Mouse (Mus musculus): ENCODE measurements at regions not wholly inside any gene's neighbourhood (a gene's known extent, or its start where the extent isn't known, plus 50 kb on each side); places are given as distances from the start of the nearest gene placed in this dataset.
"Not testable (repeated sequence)": the region's sequence is repeated elsewhere in the genome, so short reads cannot be mapped to it uniquely, and the experiment has no call there.

GRCm38 (mm10) chr6:7424731-7425130 is 129.9 kb upstream of the Tac1 start:
- Histone ChIP-seq H3K36me3 (ENCODE audit: control insufficient read depth in 1 of 2, insufficient read depth in 2 of 2, low read length in 2 of 2) (no peaks in the 10 kb centered on the region), H3K4me3 (ENCODE audit: control insufficient read depth in 1 of 2, insufficient read depth in 1 of 2, low read depth in 2 of 2, low read length in 2 of 2) (no peak overlapping the region), H3K4me1 (ENCODE audit: control insufficient read depth in 1 of 2, insufficient read depth in 2 of 2, low read length in 2 of 2) (no peaks in the 10 kb centered on the region), H3K9me3 (replicated peaks; ENCODE audit: insufficient read depth, low read length) (no peaks in the 10 kb centered on the region), H3K27me3 (ENCODE audit: control insufficient read depth in 1 of 2, insufficient read depth in 2 of 2, low read length in 2 of 2) (no peaks in the 10 kb centered on the region), H3K79me2 (ENCODE audit: control insufficient read depth, insufficient read depth, low read length, poor library complexity) (no peaks in the 10 kb centered on the region), H3K9ac (ENCODE audit: control insufficient read depth, low read depth, low read length, poor library complexity, severe bottlenecking) (no peak overlapping the region), H3K27ac (ENCODE audit: control insufficient read depth, low read depth, low read length) (no peak overlapping the region)
- DNase-seq (ENCODE audit: low read depth, low spot score) = no peak
- TF ChIP-seq E2F4 (IDR thresholded peaks at IDR 0.05; ENCODE audit: borderline replicate concordance, low read depth, low read length) (no peak), RCOR1 (IDR thresholded peaks at IDR 0.05; ENCODE audit: low read depth, low read length) (no peak), ELF1 (IDR thresholded peaks at IDR 0.05; ENCODE audit: low read depth, low read length) (no peak)

GRCm38 (mm10) chr6:7441725-7442124 is 113.0 kb upstream of the Tac1 start:
- Histone ChIP-seq H3K27ac (ENCODE audit: control insufficient read depth, low read depth, low read length) (no peak overlapping the region), H3K4me3 (ENCODE audit: control insufficient read depth in 1 of 2, insufficient read depth in 1 of 2, low read depth in 2 of 2, low read length in 2 of 2) (no peak overlapping the region), H3K9ac (ENCODE audit: control insufficient read depth, low read depth, low read length, poor library complexity, severe bottlenecking) (no peak overlapping the region), H3K36me3 (ENCODE audit: control insufficient read depth in 1 of 2, insufficient read depth in 2 of 2, low read length in 2 of 2) (no peaks in the 10 kb centered on the region), H3K27me3 (ENCODE audit: control insufficient read depth in 1 of 2, insufficient read depth in 2 of 2, low read length in 2 of 2) (no peaks in the 10 kb centered on the region), H3K4me1 (ENCODE audit: control insufficient read depth in 1 of 2, insufficient read depth in 2 of 2, low read length in 2 of 2) (no peaks in the 10 kb centered on the region), H3K9me3 (replicated peaks; ENCODE audit: insufficient read depth, low read length) (no peaks in the 10 kb centered on the region), H3K79me2 (ENCODE audit: control insufficient read depth, insufficient read depth, low read length, poor library complexity) (no peaks in the 10 kb centered on the region)
- DNase-seq (ENCODE audit: low read depth, low spot score) = no peak
- TF ChIP-seq POLR2AphosphoS5 (IDR thresholded peaks at IDR 0.05; ENCODE audit: borderline replicate concordance, low read depth, low read length) = no peak

GRCm38 (mm10) chr6:7442286-7442685 is 112.4 kb upstream of the Tac1 start:
- not testable (repeated sequence) for H3K27me3 ChIP-seq (ENCODE audit: control insufficient read depth in 1 of 2, insufficient read depth in 2 of 2, low read length in 2 of 2); H3K79me2 ChIP-seq (ENCODE audit: control insufficient read depth, insufficient read depth, low read length, poor library complexity); H3K9me3 ChIP-seq (replicated peaks; ENCODE audit: insufficient read depth, low read length); H3K27ac ChIP-seq (ENCODE audit: control insufficient read depth, low read depth, low read length); DNase-seq (ENCODE audit: low read depth, low spot score); H3K4me1 ChIP-seq (ENCODE audit: control insufficient read depth in 1 of 2, insufficient read depth in 2 of 2, low read length in 2 of 2); H3K9ac ChIP-seq (ENCODE audit: control insufficient read depth, low read depth, low read length, poor library complexity, severe bottlenecking); H3K36me3 ChIP-seq (ENCODE audit: control insufficient read depth in 1 of 2, insufficient read depth in 2 of 2, low read length in 2 of 2); H3K4me3 ChIP-seq (ENCODE audit: control insufficient read depth in 1 of 2, insufficient read depth in 1 of 2, low read depth in 2 of 2, low read length in 2 of 2)

GRCm38 (mm10) chr6:7455881-7456280 is 98.8 kb upstream of the Tac1 start:
- no peaks in the 10 kb centered on the region for H3K4me1 ChIP-seq (ENCODE audit: control insufficient read depth in 1 of 2, insufficient read depth in 2 of 2, low read length in 2 of 2)
- TF ChIP-seq MAZ (IDR thresholded peaks at IDR 0.05; ENCODE audit: low read depth, low read length) = no peak
- no peak for TF ChIP-seq TAL1 (IDR thresholded peaks at IDR 0.05; ENCODE audit: low read length)
- no peak for TF ChIP-seq MYC (IDR thresholded peaks at IDR 0.05; ENCODE audit: low read depth, low read length)
- no peak for TF ChIP-seq ELF1 (IDR thresholded peaks at IDR 0.05; ENCODE audit: low read depth, low read length)
- no peak for TF ChIP-seq USF2 (IDR thresholded peaks at IDR 0.05; ENCODE audit: borderline replicate concordance in 1 of 2, insufficient read depth in 1 of 2, low read depth in 1 of 2, low read length in 2 of 2)
- no peak for TF ChIP-seq POLR2AphosphoS2 (IDR thresholded peaks at IDR 0.05; ENCODE audit: low read length)
- no peak for TF ChIP-seq NELFE (IDR thresholded peaks at IDR 0.05; ENCODE audit: low read depth, low read length)
- no peak for TF ChIP-seq CHD1 (IDR thresholded peaks at IDR 0.05; ENCODE audit: low read depth, low read length)
- TF ChIP-seq POLR2A (IDR thresholded peaks at IDR 0.05; ENCODE audit: control insufficient read depth in 1 of 2, insufficient read depth in 1 of 2, low read depth in 1 of 2, low read length in 2 of 2, poor library complexity in 1 of 2) = no peak
- no peak for TF ChIP-seq UBTF (IDR thresholded peaks at IDR 0.05; ENCODE audit: borderline replicate concordance, insufficient read depth, low read depth, low read length)
- no peak for TF ChIP-seq HCFC1 (IDR thresholded peaks at IDR 0.05; ENCODE audit: low read depth, low read length)
- H3K36me3 ChIP-seq (ENCODE audit: control insufficient read depth in 1 of 2, insufficient read depth in 2 of 2, low read length in 2 of 2) = no peaks in the 10 kb centered on the region
- H3K27ac ChIP-seq (ENCODE audit: control insufficient read depth, low read depth, low read length) = no peak overlapping the region
- H3K27me3 ChIP-seq (ENCODE audit: control insufficient read depth in 1 of 2, insufficient read depth in 2 of 2, low read length in 2 of 2) = no peaks in the 10 kb centered on the region
- no peak overlapping the region for H3K9ac ChIP-seq (ENCODE audit: control insufficient read depth, low read depth, low read length, poor library complexity, severe bottlenecking)
- DNase-seq (ENCODE audit: low read depth, low spot score) = no peak
- H3K79me2 ChIP-seq (ENCODE audit: control insufficient read depth, insufficient read depth, low read length, poor library complexity) = no peaks in the 10 kb centered on the region
- H3K4me3 ChIP-seq (ENCODE audit: control insufficient read depth in 1 of 2, insufficient read depth in 1 of 2, low read depth in 2 of 2, low read length in 2 of 2) = no peak overlapping the region
- no peaks in the 10 kb centered on the region for H3K9me3 ChIP-seq (replicated peaks; ENCODE audit: insufficient read depth, low read length)
